Mouse (Mus musculus) intestine, postnatal 0 days (tissue): ENCODE measurements around the gene Atp1a2. TPM values are rescaled to one million over a fixed set of nuclear protein-coding genes. Genes with fewer than 3 reads are reported as not detected.

Experiments used
- ATAC-seq: fragments of 200-750 bp; cut with Nextera tagmentation; 2 replicates; pipeline ENCODE4 v1.8.0; 2017; ENCODE audit warnings: mild to moderate bottlenecking, moderate TSS enrichment, moderate library complexity
- H3K27ac ChIP-seq: fragments of 300-500 bp; sonication (generic); 2 replicates; pipeline ENCODE4 v1.5.1; 2014; ENCODE audit warnings: mild to moderate bottlenecking, low read depth, low read length, moderate library complexity
- H3K27me3 ChIP-seq: fragments of 300-500 bp; sonication (generic); replicated peaks from 2 replicates; pipeline ENCODE4 v1.6.1; 2014; ENCODE audit warnings: low read length, mixed read lengths; ENCODE audit not compliant: control insufficient read depth, insufficient read depth
- H3K36me3 ChIP-seq: fragments of 300-500 bp; sonication (generic); 2 replicates; pipeline ENCODE4 v1.6.1; 2014; ENCODE audit warnings: mild to moderate bottlenecking, moderate library complexity; ENCODE audit not compliant: control insufficient read depth, insufficient read depth
- H3K4me1 ChIP-seq: fragments of 300-500 bp; sonication (generic); replicated peaks from 2 replicates; pipeline ENCODE4 v1.6.1; 2014; ENCODE audit warnings: antibody characterized with exemption, low read length, mixed read lengths; ENCODE audit not compliant: control insufficient read depth, insufficient read depth
- H3K4me2 ChIP-seq: fragments of 300-500 bp; sonication (generic); replicated peaks from 2 replicates; pipeline ENCODE4 v1.6.1; 2014; ENCODE audit warnings: low read depth, mild to moderate bottlenecking, moderate library complexity
- H3K4me3 ChIP-seq: fragments of 300-500 bp; sonication (generic); 2 replicates; pipeline ENCODE4 v1.5.1; 2014; ENCODE audit warnings: low read depth, low read length
- H3K9ac ChIP-seq: fragments of 300-500 bp; sonication (generic); 2 replicates; pipeline ENCODE4 v1.6.1; 2014; ENCODE audit warnings: mild to moderate bottlenecking, low read depth, low read length
- H3K9me3 ChIP-seq: fragments of 300-500 bp; sonication (generic); 2 replicates; pipeline ENCODE4 v1.6.1; 2016; ENCODE audit warnings: mixed run types; ENCODE audit not compliant: control insufficient read depth
- CTCF ChIP-seq: sonication (generic); IDR thresholded peaks from 2 replicates; pipeline ENCODE4 v1.5.1; 2016; ENCODE audit warnings: low read depth, mild to moderate bottlenecking, control low read depth, antibody characterized with exemption, moderate library complexity
- WGBS: fragments of 180-500 bp; shearing (Covaris S2); extraction: QIAGEN DNeasy Blood & Tissue Kit; methylation state at CpG from one replicate; pipeline ENCODE4 v1.1.7; 2014; 5-methylcytosine and 5-hydroxymethylcytosine counted together
- polyA plus RNA-seq: library from polyadenylated mRNA; unstranded; fragments of >200 nt; fragmentation: Nextera tagmentation; extraction: Ambion mirVana; gene quantifications from 2 replicates; pipeline ENCODE4 v1.2.1, GENCODE M21; 2015

The Atp1a2 gene
- polyA plus RNA-seq, 1 experiment from 2014 or later: 1.9 TPM

DNA sequence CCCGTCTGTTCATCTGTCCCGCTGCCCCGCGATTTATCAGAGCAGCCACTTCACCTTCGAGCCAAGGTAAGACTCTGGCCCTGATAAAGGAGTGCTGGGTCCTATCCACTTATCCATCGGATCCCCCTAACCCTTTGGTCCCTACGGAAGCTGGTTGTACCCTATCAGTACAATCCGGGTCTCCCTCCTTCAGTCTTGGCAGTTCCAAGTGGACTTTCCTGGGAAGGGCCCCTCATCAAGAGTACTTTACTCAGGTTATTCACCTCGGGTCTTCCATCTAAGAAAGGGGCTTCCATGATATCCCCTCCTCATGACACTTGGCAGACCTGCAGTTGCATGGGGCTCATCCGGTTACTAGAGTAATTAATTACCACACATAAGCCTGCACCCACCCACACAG, 43.5 kb upstream of the Atp1a2 start:
- TF ChIP-seq CTCF: no peak
- Histone ChIP-seq H3K9me3 (no peaks in the 10 kb centered on the region), H3K27ac (no peak overlapping the region), H3K36me3 (no peaks in the 10 kb centered on the region), H3K4me2 (peak overlapping the region; percentile 70), H3K4me1 (peaks cover 8% of the 10 kb centered on the region), H3K27me3 (peaks cover 42% of the 10 kb centered on the region), H3K9ac (no peak overlapping the region), H3K4me3 (peak overlapping the region; percentile 39)
- WGBS: 14% methylated on average over 10 of the region's 10 CpGs
- no peak for ATAC-seq

DNA sequence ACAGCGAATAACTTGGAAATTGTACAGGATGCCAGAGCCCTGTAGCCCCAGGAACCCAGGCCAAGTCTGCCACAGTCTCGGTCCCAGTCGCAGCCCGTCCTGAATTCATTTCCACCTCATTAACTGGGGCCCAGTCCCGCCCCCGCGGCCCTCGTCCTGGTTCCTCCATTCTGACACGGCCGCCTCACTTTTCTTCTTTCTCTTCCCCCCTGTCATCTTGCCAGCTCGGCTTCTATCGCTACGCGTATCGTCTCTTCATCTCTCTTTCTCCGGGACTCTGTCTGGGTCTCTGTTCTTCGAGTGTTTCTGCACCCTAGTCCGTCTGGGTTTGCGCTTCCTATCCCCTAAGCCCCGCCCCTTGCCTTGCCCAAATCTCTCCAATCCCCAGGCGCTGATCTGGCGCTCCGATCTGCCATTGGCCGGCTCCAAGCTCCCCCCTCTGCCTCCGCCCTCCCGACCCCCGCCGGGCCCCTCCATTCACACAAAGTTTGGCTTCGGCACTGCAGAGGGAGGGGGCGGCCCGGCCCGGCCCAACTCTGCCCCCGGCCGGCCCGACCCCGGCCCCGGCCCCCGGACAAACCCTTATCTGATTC, 43.0 kb upstream of the Atp1a2 start, which contains the start of gene Kcnj10:
Gene Kcnj10 (plus strand): TSS at position 482 of the 593 bp plus-strand sequence.
- peak within 1 kb of the TSS; percentile 39 for H3K4me3 ChIP-seq
- H3K27ac ChIP-seq: no peak within 1 kb of the TSS
- ATAC-seq: peak; percentile 60; the same call in 1 of the 2 replicates
- no peak for TF ChIP-seq CTCF
- peak within 1 kb of the TSS; percentile 70 for H3K4me2 ChIP-seq
- H3K9me3 ChIP-seq: no peaks in the 10 kb centered on the region
- 2% methylated on average over 37 of the region's 38 CpGs for WGBS
- H3K27me3 ChIP-seq: peaks cover 42% of the 10 kb centered on the region
- no peak within 1 kb of the TSS for H3K9ac ChIP-seq
- peaks cover 8% of the 10 kb centered on the region for H3K4me1 ChIP-seq
- H3K36me3 ChIP-seq: no peaks in the 10 kb centered on the region

DNA sequence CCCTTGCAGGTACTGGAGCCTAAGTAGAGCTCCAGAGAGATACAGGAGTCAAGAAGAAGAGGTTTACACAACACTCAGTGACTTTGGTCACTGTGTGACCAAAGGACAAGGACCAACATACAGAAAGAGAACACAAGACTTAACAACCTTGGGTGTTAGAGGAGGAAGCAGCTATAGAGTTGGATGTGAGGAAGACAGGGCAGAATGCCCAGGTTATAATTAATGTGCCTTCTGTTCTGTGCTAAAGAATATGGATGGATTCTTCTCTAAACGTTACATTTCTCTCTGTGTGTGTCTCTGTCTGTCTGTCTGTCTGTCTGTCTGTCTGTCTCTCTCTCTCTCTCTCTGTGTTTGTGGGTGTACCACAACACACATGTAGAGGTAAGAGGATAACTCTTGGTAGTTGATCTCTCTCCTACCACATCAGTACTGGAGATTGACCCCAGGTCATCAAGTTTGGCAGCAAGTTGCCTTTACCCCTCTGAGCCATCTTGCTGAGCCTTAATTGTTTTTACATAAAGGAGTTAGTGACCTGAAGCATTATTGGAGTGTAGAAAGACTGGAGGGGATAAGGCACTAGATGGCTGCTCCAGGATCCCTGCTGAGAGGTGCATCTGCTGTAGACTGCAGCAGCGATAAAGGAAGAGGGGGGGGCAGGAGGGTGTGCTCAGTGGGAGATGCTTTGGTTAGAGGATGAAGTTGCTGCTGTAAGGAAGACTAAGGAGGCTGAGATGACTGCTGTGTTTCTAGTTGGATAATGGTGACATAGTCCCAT, 39.7 kb upstream of the Atp1a2 start:
- H3K27ac ChIP-seq: no peak overlapping the region
- no peak for ATAC-seq
- H3K36me3 ChIP-seq: no peaks in the 10 kb centered on the region
- WGBS: 50% methylated on average over 2 of the region's 2 CpGs
- no peak overlapping the region for H3K9ac ChIP-seq
- no peak overlapping the region for H3K4me3 ChIP-seq
- no peaks in the 10 kb centered on the region for H3K9me3 ChIP-seq
- peaks cover 8% of the 10 kb centered on the region for H3K4me1 ChIP-seq
- no peak overlapping the region for H3K4me2 ChIP-seq
- TF ChIP-seq CTCF: no peak
- H3K27me3 ChIP-seq: peaks cover 43% of the 10 kb centered on the region

DNA sequence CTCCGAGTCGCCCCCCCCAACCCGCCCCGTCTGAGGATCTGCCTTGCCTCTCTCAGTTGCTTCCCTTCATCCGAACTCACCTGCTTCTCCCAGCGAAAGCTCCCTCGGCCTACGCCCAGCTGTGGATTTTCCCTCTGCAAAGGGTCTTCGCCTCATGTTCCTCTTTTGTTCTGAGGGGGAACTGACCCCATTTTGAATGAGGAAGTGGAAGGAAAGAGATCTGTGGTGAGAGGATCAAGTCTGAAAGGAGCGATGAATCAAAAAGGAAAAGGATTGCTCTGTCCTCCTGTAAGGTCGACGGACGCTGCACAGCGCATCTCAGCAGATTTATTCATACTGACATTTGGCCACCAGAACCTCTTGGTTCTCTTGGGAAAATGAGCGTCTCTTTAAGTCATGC, 37.9 kb upstream of the Atp1a2 start:
- no peak for TF ChIP-seq CTCF
- WGBS: 74% methylated on average over 15 of the region's 15 CpGs
- H3K4me3 ChIP-seq: no peak overlapping the region
- ATAC-seq: no peak
- H3K4me1 ChIP-seq: peaks cover 3% of the 10 kb centered on the region
- no peaks in the 10 kb centered on the region for H3K9me3 ChIP-seq
- no peak overlapping the region for H3K27ac ChIP-seq
- no peak overlapping the region for H3K9ac ChIP-seq
- no peak overlapping the region for H3K4me2 ChIP-seq
- peaks cover 27% of the 10 kb centered on the region for H3K27me3 ChIP-seq
- H3K36me3 ChIP-seq: no peaks in the 10 kb centered on the region

DNA sequence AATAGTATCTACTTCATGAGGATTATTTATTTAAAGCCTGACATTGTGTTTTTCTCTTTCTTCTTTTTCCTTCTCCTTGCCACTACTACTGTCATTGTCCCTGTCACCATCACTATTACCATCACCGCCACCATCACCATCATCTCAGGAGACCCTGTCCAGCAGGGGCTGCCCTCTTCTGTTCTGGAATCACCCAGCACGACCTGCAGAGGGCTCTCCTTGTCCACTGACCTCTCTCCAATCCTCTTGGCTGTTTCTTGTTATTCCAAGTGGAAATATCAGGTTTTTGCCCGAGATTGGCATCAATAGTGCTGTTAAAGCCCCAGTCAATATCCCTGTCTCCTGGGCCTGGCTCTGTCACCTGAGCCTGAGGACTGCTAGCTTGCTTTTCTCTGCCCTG, 35.6 kb upstream of the Atp1a2 start:
- 14% methylated on average over 3 of the region's 3 CpGs for WGBS
- H3K4me2 ChIP-seq: no peak overlapping the region
- H3K9ac ChIP-seq: no peak overlapping the region
- TF ChIP-seq CTCF: peak; percentile 44
- ATAC-seq: no peak
- H3K4me3 ChIP-seq: no peak overlapping the region
- no peaks in the 10 kb centered on the region for H3K36me3 ChIP-seq
- no peaks in the 10 kb centered on the region for H3K9me3 ChIP-seq
- no peak overlapping the region for H3K27ac ChIP-seq
- H3K4me1 ChIP-seq: no peaks in the 10 kb centered on the region
- peaks cover 33% of the 10 kb centered on the region for H3K27me3 ChIP-seq

DNA sequence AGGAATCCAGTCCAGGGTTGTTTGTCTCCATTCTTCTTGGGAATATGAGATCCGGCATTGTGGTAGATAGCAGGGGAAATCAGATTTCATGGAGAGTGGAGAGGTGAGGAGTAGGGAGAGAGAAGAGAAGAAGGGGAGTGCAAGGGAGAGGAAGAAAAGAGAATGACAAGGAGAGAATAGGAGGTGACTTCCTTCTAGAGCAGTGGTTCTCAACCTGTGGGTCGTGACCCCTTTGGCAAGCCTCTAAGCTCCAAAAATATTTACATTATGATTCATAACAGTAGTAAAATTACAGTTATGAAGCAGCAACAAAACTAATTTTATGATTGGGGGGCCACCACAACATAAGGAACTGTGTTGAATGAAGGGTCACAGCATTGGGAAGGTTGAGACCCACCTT, 35.1 kb upstream of the Atp1a2 start:
- Histone ChIP-seq H3K9me3 (no peaks in the 10 kb centered on the region), H3K4me2 (no peak overlapping the region), H3K4me1 (no peaks in the 10 kb centered on the region), H3K4me3 (no peak overlapping the region), H3K9ac (no peak overlapping the region), H3K27ac (no peak overlapping the region), H3K27me3 (peaks cover 33% of the 10 kb centered on the region), H3K36me3 (no peaks in the 10 kb centered on the region)
- 80% methylated on average over 2 of the region's 2 CpGs for whole genome bisulfite sequencing
- TF ChIP-seq CTCF: no peak
- ATAC-seq: no peak
